Mouse (Mus musculus) cerebellum, adult 2 months (tissue): ENCODE measurements around the gene Parp11.

ENCODE experiments used
- CTCF ChIP-seq: fragments of 200-500 bp; IDR thresholded peaks from 2 replicates; pipeline ENCODE4 v1.5.1; 2011; ENCODE audit warnings: low read depth, mild to moderate bottlenecking, control low read depth, low read length, moderate library complexity, borderline replicate concordance; ENCODE audit not compliant: insufficient read depth
- POLR2A ChIP-seq: fragments of 200-500 bp; IDR thresholded peaks from 2 replicates; pipeline ENCODE4 v1.6.1; 2011; ENCODE audit warnings: low read length, control low read depth, borderline replicate concordance; ENCODE audit not compliant: insufficient read depth

- no peak for TF ChIP-seq POLR2A
- no peak for TF ChIP-seq CTCF
Observed at GRCm38 (mm10) chr6:127539659-127540058, 93.0 kb downstream of the Parp11 start.
